Mouse (Mus musculus) megakaryocyte, embryonic 14.5 days (primary cell): Measurements from ENCODE around the gene Ppp6r3. TPM values are rescaled to one million over a fixed set of nuclear protein-coding genes. Genes with fewer than 3 reads are reported as not detected.

Experiments
- H3K27me3 ChIP-seq: replicated peaks from 2 replicates; pipeline ENCODE3; 2012; ENCODE audit warnings: inconsistent platforms
- H3K36me3 ChIP-seq: replicated peaks from 2 replicates; pipeline ENCODE3; 2012; ENCODE audit warnings: low read length, inconsistent platforms, mixed read lengths
- H3K4me1 ChIP-seq: 2 replicates; pipeline ENCODE4 v1.6.1; 2012; ENCODE audit warnings: inconsistent platforms
- H3K4me3 ChIP-seq: replicated peaks from 2 replicates; pipeline ENCODE3; 2012; ENCODE audit warnings: moderate library complexity, mild to moderate bottlenecking, inconsistent platforms
- H3K9me3 ChIP-seq: 2 replicates; pipeline ENCODE4 v1.6.1; 2012; ENCODE audit warnings: inconsistent platforms
- FLI1 ChIP-seq: IDR thresholded peaks from 2 replicates; pipeline ENCODE4 v1.6.1; 2012; ENCODE audit warnings: low read length, inconsistent platforms, mixed read lengths
- GATA1 ChIP-seq: IDR thresholded peaks from 3 replicates; pipeline ENCODE4 v1.6.1; 2012; ENCODE audit warnings: mixed read lengths, low read length, inconsistent platforms, borderline replicate concordance
- polyA plus RNA-seq: library from polyadenylated mRNA; stranded (reverse); fragments of >175 nt; gene quantifications from 2 replicates; pipeline ENCODE4 v1.2.3, GENCODE M21; 2012; ENCODE audit warnings: low replicate concordance; ENCODE audit not compliant: insufficient read depth

The Ppp6r3 gene
- polyA plus RNA-seq = 17.5 and 45.1 TPM in 2 replicates

DNA sequence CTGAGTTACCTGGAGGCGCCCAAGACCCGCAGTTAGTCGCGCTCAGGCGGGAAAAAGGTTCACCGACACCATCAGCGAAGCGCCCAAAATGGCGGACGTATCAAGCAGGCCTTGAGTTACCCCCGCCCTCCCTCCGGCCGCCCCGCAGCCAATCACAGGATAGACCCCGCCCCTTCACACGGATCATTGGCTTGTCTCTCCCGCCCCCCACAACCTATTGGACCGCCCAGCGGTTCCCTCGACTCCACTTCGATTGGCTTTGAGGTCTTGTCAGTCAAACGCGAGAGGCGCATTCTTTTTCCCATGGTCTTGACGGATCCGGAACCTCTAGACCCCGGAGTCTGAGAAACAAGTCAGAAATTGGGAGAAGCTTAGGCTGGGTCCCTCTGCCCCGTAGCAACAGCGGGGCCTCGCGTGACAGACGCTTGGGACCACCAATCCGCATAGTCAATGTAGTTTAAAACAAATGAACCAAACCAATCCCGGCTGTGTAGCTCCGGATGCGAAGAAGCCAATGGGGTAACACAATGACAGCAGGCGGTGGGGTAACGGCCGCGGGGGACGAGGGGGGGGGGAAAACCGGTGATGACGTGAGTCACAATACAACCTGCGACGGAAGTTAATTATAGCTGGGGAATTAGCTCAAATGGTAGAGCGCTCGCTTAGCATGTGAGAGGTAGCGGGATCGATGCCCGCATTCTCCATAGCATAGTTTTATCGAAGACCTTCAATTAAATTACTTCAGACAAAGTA lies at the start of gene Ppp6r3:
TSS of gene Ppp6r3 (minus strand) at position 118 of the 753 bp plus-strand sequence.
- peaks cover 62% of the 10 kb centered on the region for H3K4me1 ChIP-seq
- H3K27me3 ChIP-seq = no peaks in the 10 kb centered on the region
- peak within 1 kb of the TSS; percentile 97 for H3K4me3 ChIP-seq
- TF ChIP-seq FLI1 = no peak
- no peak for TF ChIP-seq GATA1
- peaks cover 8% of the 10 kb centered on the region for H3K36me3 ChIP-seq
- H3K9me3 ChIP-seq = no peaks in the 10 kb centered on the region

DNA sequence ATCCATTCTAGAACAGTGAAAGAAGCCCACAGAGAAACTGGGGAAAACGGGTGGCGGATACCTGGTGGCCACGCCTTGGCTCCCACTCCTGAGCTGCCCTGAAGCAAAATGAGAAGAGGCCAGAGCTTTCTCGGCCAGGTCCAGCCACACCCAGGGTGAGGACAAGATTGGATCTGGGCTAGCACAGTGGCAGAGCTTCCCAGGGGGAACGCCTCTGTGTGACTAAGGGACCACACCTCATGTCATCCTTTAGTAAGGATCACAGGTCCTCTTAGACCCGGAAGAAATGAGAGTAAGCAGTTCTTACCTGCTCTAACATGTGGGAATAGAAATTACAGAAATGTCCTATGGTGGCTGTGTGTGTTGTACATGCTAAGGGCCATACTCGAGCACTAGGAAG lies 49.6 kb upstream of the Ppp6r3 start:
- no peaks in the 10 kb centered on the region for H3K9me3 ChIP-seq
- H3K36me3 ChIP-seq = peaks cover 46% of the 10 kb centered on the region
- peaks cover under 1% of the 10 kb centered on the region; the same call in 1 of the 2 replicates for H3K4me1 ChIP-seq

DNA sequence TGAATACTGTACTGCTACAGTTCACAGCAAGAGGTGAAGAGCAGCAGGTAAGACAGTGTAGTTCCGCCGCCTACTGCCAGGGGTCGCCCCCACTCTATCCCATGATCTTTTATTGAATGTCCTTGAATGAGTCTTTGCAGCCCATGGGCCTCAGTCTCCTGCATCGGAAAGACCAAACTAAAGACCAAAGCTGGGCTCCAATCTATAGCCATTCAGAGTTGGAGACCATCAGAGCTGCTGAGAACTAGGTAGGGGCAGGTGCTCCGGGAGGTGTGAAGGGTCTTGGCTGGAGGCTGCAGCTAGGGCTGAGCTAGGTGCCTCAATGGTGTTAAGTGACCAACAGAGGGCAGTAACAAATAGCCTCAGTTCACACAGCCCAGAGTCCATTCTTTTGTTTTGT lies 48.3 kb upstream of the Ppp6r3 start:
- no peaks in the 10 kb centered on the region; the same call in 1 of the 2 replicates for H3K4me1 ChIP-seq
- H3K36me3 ChIP-seq = peaks cover 42% of the 10 kb centered on the region
- H3K4me3 ChIP-seq = no peak overlapping the region
- TF ChIP-seq FLI1 (no peak), GATA1 (no peak)
- peaks cover 7% of the 10 kb centered on the region for H3K9me3 ChIP-seq
- peaks cover 8% of the 10 kb centered on the region for H3K27me3 ChIP-seq

More for the DNA sequence above, 49.6 kb upstream of the Ppp6r3 start:
- Histone ChIP-seq H3K27me3 (peaks cover 13% of the 10 kb centered on the region), H3K4me3 (no peak overlapping the region)
- TF ChIP-seq GATA1 (no peak), FLI1 (no peak)

DNA sequence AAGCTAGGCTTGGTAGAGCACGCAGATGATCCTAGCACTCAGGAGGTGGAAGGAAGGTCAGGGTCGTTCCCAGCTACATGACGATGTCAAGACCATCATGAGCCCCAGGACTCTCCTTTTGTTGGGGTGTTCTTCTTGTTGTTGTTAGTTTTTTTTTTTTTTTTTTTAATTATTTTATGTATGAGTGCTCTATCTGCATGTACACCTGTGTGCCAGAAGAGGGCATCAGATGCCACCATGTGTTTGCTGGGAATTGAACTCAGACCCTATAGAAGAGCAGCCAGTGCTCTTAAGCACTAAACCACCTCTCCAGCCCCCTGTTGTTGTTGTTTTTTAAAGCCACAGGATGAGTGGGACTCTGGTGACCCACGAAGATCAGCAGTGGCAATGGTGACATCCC lies 47.7 kb upstream of the Ppp6r3 start:
- no peak for TF ChIP-seq GATA1
- TF ChIP-seq FLI1 = no peak
- Histone ChIP-seq H3K27me3 (peaks cover 6% of the 10 kb centered on the region), H3K36me3 (peaks cover 37% of the 10 kb centered on the region), H3K4me3 (no peak overlapping the region), H3K9me3 (peaks cover 7% of the 10 kb centered on the region), H3K4me1 (no peaks in the 10 kb centered on the region; the same call in 1 of the 2 replicates)

DNA sequence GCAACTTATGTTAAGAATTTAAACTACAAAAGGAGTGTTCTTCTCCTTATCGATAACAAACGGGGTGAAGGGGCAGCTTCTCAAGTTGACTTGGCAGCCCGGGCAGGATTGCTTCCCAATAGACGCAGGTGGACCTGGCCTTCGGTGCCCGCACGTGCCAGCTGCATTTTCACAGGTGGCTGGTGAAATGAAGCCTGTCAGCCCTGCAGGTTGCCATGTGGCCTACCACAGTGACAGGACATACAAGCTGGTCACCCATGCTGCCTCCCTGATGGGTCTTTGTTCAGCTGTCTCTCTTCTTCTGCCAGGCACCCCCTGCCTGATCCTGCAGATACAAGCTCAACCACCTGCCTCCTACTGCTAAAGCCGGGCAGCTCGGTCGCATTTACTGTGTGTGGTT lies 45.3 kb upstream of the Ppp6r3 start:
- Histone ChIP-seq H3K36me3 (peaks cover 37% of the 10 kb centered on the region), H3K27me3 (peaks cover 7% of the 10 kb centered on the region), H3K4me3 (no peak overlapping the region), H3K9me3 (peaks cover 7% of the 10 kb centered on the region), H3K4me1 (no peaks in the 10 kb centered on the region; the same call in 1 of the 2 replicates)
- TF ChIP-seq GATA1 = no peak
- no peak for TF ChIP-seq FLI1

DNA sequence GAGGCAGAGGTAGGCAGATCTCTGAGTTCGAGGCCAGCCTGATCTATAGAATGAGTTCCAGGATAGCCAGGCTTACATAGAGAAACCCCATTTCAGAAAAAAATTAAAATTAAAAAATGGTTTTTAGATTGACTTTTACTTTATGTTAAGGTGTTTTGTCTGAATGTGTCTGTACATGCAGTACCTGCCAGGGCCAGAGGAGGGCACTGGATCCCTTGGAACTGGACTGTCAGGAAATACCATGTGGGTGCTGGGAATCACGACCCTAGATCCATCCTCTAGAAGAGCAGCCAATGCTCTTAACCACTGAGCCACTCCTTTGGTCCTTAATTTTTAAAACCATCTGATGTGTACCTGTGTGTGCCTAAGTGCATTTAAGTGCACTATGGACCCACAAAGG lies 43.8 kb upstream of the Ppp6r3 start:
- Histone ChIP-seq H3K27me3 (peaks cover 2% of the 10 kb centered on the region), H3K4me1 (no peaks in the 10 kb centered on the region; the same call in 1 of the 2 replicates), H3K36me3 (peaks cover 51% of the 10 kb centered on the region), H3K4me3 (no peak overlapping the region), H3K9me3 (peaks cover 7% of the 10 kb centered on the region)
- no peak for TF ChIP-seq FLI1
- TF ChIP-seq GATA1 = no peak

DNA sequence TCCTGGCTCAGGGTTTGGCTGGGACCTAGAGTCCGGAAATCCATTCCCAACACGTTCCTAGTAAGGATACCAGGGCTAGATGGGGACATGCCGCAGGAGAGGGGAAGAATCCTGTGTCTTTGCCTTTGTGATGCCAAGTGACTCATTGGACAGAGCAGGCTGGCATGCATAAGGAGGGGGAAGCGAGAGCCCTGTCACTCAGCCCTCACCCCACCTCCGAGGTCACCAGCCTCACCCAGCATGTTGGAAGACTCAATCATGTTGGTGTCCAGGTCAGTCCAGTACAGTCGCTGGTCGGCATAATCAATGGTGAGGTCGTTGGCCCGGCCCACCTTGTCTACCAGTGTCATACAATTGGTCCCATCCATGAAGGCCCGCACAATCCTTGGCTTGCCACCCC lies 38.4 kb upstream of the Ppp6r3 start:
- TF ChIP-seq FLI1 = no peak
- Histone ChIP-seq H3K27me3 (peaks cover 6% of the 10 kb centered on the region), H3K4me3 (no peak overlapping the region), H3K4me1 (no peaks in the 10 kb centered on the region), H3K36me3 (peaks cover 48% of the 10 kb centered on the region), H3K9me3 (no peaks in the 10 kb centered on the region)

DNA sequence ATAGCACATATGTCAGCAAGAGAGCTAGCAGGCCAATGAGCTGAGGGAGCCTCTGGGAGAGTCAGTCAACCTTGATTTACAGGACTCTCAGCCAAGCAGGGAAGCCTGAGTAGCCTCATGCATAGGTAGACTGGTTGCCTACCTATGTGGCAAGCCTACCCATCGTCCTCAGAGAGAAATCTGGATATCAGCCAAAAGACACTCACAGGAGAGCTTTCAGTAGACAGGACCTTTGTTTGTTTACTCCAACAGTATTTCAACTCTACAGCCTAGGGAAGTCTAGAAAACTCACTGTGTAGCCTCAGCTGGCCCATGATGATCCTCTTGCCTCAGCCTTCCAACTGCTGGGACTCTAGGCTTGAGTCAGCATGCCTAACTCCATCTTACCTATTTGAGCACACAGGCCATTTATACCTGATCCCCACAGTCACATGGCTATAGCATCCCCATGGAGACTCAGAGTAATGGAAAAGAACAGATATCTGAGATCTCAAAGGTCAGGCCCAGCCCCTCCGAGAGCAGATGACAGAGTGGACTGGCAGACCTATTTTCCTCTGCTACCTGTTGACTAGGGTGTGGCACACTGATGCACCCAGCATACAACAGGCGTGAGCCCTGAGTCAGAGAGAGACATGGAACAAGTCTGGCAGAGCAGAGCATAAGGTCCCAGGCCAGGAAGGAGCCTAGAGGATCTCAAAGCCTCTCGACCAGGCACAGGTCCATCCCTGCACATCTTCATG lies 37.2 kb upstream of the Ppp6r3 start:
- peaks cover 43% of the 10 kb centered on the region for H3K36me3 ChIP-seq
- H3K4me1 ChIP-seq = peaks cover 5% of the 10 kb centered on the region
- H3K9me3 ChIP-seq = no peaks in the 10 kb centered on the region
- peaks cover 9% of the 10 kb centered on the region for H3K27me3 ChIP-seq
- TF ChIP-seq GATA1 = no peak
- no peak for TF ChIP-seq FLI1
- H3K4me3 ChIP-seq = no peak overlapping the region

DNA sequence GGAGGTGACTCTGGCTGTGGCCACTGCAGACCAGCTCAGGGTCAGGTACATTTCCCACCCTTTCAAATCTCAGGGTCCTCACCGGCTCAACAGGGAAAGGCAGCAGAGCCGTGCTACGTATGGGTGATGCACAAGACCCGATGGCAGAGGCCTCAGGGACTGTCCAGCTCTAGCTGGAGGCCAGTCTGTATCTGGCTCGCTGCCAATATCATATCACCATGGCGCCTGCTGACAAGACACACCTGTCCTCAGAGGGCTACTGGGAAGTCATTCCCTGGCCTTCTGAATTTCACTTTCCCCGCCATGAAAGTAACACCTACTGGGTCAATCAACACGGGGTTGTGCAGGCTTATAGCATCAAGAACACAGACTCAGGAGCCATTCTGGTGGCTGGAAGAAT lies 36.2 kb upstream of the Ppp6r3 start:
- no peak overlapping the region for H3K4me3 ChIP-seq
- H3K4me1 ChIP-seq = peaks cover 13% of the 10 kb centered on the region
- TF ChIP-seq GATA1 = no peak
- TF ChIP-seq FLI1 = no peak
- H3K27me3 ChIP-seq = peaks cover 8% of the 10 kb centered on the region
- H3K36me3 ChIP-seq = peaks cover 42% of the 10 kb centered on the region
- H3K9me3 ChIP-seq = no peaks in the 10 kb centered on the region

DNA sequence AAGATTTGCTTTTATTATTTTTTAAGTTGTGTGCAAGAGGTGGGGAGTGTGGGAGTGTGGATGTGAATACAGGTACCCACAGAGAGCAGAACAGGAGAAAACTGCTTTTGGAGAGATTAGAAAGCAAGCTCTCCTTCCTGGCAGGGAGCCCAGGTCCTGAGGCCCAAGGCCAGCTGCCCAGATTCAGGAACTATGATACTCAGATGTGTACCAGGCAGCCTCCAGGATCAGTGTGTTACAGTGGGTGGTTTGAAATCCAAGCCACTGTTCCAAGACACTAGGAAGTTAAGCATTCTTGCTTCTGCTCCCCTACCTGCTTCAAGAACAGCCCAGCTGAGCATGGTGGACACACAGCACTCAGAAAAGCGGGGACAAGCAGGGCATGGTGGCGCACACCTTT lies 35.3 kb upstream of the Ppp6r3 start:
- peaks cover 10% of the 10 kb centered on the region for H3K27me3 ChIP-seq
- no peak overlapping the region for H3K4me3 ChIP-seq
- peaks cover 13% of the 10 kb centered on the region for H3K4me1 ChIP-seq
- peaks cover 43% of the 10 kb centered on the region for H3K36me3 ChIP-seq
- no peak for TF ChIP-seq GATA1
- no peak for TF ChIP-seq FLI1
- no peaks in the 10 kb centered on the region for H3K9me3 ChIP-seq
